Mouse (Mus musculus): Measurements from ENCODE around the gene Inpp4a. TPM values are rescaled to one million over a fixed set of nuclear protein-coding genes. Genes with fewer than 3 reads are reported as not detected.

Inpp4a gene
- polyA plus RNA-seq, 1 experiment: 4.9 TPM

DNA sequence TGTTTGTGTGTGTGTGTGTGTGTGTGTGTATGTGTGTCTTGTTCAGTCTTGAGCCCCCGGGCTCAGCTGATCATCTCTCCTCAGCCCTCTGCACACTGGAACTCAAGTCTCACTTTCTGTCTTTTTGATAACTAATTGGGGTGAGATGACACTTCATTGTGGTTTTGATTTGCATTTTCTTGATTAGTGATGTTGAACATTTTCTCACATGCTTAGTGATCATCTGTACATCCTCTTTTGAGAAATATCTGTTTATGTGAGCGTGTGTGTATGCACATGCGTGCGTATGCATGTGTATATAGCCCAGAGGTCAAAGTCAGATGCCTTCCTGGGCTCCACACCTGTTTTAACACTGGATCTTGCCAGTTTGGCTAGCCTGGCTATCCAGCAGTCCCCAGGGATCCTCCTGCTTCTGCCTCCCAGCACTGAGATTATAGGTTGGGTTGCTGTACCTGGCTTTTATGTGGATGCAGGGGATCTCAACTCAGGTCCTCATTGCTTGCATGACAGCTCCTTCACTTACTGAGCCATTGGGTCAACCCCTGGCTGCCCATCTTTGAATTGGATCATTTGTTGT lies 10.4 kb downstream of the Inpp4a start:
- no peaks in the 10 kb centered on the region for H3K27me3 ChIP-seq (ENCODE audit: control insufficient read depth, insufficient read depth, insufficient read length)
- H3K4me2 ChIP-seq (ENCODE audit: low read depth): no peak overlapping the region
- H3K4me3 ChIP-seq: no peak overlapping the region
- no peak overlapping the region for H3ac ChIP-seq (ENCODE audit: control insufficient read depth, insufficient read length)
- H3K36me3 ChIP-seq (ENCODE audit: control insufficient read depth, insufficient read depth): no peaks in the 10 kb centered on the region
- no peak for TF ChIP-seq CEBPB (IDR thresholded peaks at IDR 0.05; ENCODE audit: insufficient read depth, poor library complexity, severe bottlenecking)
- TF ChIP-seq REST (IDR thresholded peaks at IDR 0.05; ENCODE audit: insufficient read depth, insufficient read length): no peak
- TF ChIP-seq E2F4 (IDR thresholded peaks at IDR 0.05; ENCODE audit: insufficient read depth): no peak
- no peak for TF ChIP-seq SRF (IDR thresholded peaks at IDR 0.05; ENCODE audit: control insufficient read depth, insufficient read length, low read depth)
- TF ChIP-seq USF1 (IDR thresholded peaks at IDR 0.05; ENCODE audit: low read depth): no peak
- TF ChIP-seq MYOG (IDR thresholded peaks at IDR 0.05; ENCODE audit: control insufficient read depth in 1 of 3, insufficient read depth in 1 of 3, insufficient read length in 2 of 3, low read depth in 2 of 3): no peak
- TF ChIP-seq MAX (IDR thresholded peaks at IDR 0.05; ENCODE audit: low read depth): no peak
- TF ChIP-seq POLR2A (IDR thresholded peaks at IDR 0.05; ENCODE audit: insufficient read length, low read depth): no peak
- no peak for TF ChIP-seq TCF3 (IDR thresholded peaks at IDR 0.05; ENCODE audit: insufficient read length, low read depth)
- TF ChIP-seq POLR2AphosphoS2 (IDR thresholded peaks at IDR 0.05; ENCODE audit: insufficient read length, low read depth): no peak
- no peak for TF ChIP-seq TCF12 (IDR thresholded peaks at IDR 0.05; ENCODE audit: insufficient read depth, poor library complexity, severe bottlenecking)
- TF ChIP-seq MYOD1 (IDR thresholded peaks at IDR 0.05; ENCODE audit: control insufficient read depth in 1 of 3, insufficient read length in 2 of 3, low read depth in 2 of 3): no peak
- no peaks in the 10 kb centered on the region for H3K79me2 ChIP-seq (ENCODE audit: control insufficient read depth, insufficient read depth)

DNA sequence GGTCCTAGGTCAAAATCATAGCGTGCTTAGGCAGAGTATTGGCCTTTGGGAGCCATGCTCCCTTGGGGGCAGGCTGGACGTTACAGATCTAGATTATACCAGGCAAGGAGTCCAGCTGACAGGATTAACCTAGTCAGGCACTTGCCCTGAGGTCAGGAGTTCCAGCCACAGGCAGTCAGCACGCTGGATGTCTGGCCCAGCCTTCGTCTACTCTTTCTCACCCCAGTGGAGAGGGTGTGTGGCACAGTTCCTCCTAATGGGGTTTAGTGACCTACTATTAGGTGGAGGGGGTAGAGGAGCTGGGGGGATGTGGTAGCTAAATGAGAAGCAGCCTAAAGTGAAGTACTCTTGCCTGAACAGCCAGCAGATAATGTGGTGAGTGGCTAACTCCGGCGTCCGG lies 14.7 kb downstream of the Inpp4a start:
- no peak overlapping the region for H3ac ChIP-seq (ENCODE audit: control insufficient read depth, insufficient read length)
- H3K79me2 ChIP-seq (ENCODE audit: control insufficient read depth, insufficient read depth): no peaks in the 10 kb centered on the region
- no peak overlapping the region for H3K4me2 ChIP-seq (ENCODE audit: low read depth)
- no peak overlapping the region for H3K4me3 ChIP-seq
- no peaks in the 10 kb centered on the region for H3K27me3 ChIP-seq (ENCODE audit: control insufficient read depth, insufficient read depth, insufficient read length)
- no peak for TF ChIP-seq MAX (IDR thresholded peaks at IDR 0.05; ENCODE audit: low read depth)
- TF ChIP-seq POLR2A (IDR thresholded peaks at IDR 0.05; ENCODE audit: insufficient read length, low read depth): no peak
- no peak for TF ChIP-seq USF1 (IDR thresholded peaks at IDR 0.05; ENCODE audit: low read depth)
- no peaks in the 10 kb centered on the region for H3K36me3 ChIP-seq (ENCODE audit: control insufficient read depth, insufficient read depth)

DNA sequence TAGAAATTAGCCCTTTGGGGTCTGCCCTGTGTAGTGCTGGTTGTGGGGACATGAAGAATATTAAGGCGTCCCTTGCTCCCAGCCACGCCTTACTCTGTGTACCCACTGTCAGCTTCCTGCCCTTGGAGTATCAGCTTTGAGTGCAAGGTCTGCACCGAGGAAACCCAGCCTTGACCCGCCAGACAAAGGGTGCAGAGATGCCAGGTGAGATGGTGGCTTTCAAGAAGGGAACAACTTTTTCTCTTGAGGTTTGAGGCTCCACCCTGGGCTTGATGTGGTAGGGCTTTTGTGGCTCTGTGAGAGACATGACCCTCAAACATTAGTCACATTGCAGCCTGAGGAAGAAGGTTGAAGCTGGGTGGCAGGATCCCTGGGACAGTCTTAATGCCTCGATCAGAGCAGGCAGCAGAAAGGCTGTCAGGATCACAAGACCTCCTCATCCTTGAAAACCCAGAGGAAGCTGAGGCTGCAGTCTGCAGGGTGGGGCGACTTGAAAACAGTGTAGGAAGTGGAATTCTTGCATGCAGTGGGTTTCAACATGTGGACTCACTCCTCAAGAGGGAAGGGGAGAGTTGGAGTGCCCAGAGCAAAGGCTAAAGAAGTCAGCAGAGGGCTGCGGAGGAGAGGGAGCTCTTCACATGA lies 18.1 kb downstream of the Inpp4a start:
- Histone ChIP-seq H3K36me3 (ENCODE audit: control insufficient read depth, insufficient read depth) (no peaks in the 10 kb centered on the region), H3K27me3 (ENCODE audit: control insufficient read depth, insufficient read depth, insufficient read length) (no peaks in the 10 kb centered on the region), H3K79me2 (ENCODE audit: control insufficient read depth, insufficient read depth) (no peaks in the 10 kb centered on the region), H3K4me2 (ENCODE audit: low read depth) (no peak overlapping the region), H3ac (ENCODE audit: control insufficient read depth, insufficient read length) (no peak overlapping the region), H3K4me3 (no peak overlapping the region)
- no peak for TF ChIP-seq CEBPB (IDR thresholded peaks at IDR 0.05; ENCODE audit: insufficient read depth, poor library complexity, severe bottlenecking)
- no peak for TF ChIP-seq POLR2AphosphoS2 (IDR thresholded peaks at IDR 0.05; ENCODE audit: insufficient read length, low read depth)

DNA sequence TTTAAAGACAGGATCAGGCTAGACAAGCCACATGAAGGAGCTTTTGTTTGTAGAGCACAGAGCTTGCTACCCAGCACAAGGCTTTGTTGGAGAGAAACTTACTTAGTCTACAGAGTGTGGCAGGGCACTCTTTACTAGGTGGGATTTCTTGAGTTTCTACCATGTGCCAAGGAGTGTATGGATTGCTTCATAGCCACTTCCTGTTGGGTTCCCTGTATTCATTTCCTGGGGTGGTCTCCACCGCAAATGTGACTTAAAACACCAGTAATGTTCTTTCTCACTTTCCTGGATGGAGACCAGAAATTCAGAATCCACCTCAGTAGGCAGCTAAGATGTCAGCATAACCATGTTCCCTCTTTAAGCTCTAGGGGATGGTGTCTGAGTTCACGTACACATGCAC lies 18.9 kb downstream of the Inpp4a start:
- no peak for TF ChIP-seq TCF12 (IDR thresholded peaks at IDR 0.05; ENCODE audit: insufficient read depth, poor library complexity, severe bottlenecking)
- no peak for TF ChIP-seq TCF3 (IDR thresholded peaks at IDR 0.05; ENCODE audit: insufficient read length, low read depth)
- no peak for TF ChIP-seq REST (IDR thresholded peaks at IDR 0.05; ENCODE audit: insufficient read depth, insufficient read length)
- no peak for TF ChIP-seq CEBPB (IDR thresholded peaks at IDR 0.05; ENCODE audit: insufficient read depth, poor library complexity, severe bottlenecking)
- no peak for TF ChIP-seq MAX (IDR thresholded peaks at IDR 0.05; ENCODE audit: low read depth)
- no peak for TF ChIP-seq POLR2A (IDR thresholded peaks at IDR 0.05; ENCODE audit: insufficient read length, low read depth)
- TF ChIP-seq E2F4 (IDR thresholded peaks at IDR 0.05; ENCODE audit: insufficient read depth): no peak
- TF ChIP-seq POLR2AphosphoS2 (IDR thresholded peaks at IDR 0.05; ENCODE audit: insufficient read length, low read depth): no peak
- no peak for TF ChIP-seq MYOG (IDR thresholded peaks at IDR 0.05; ENCODE audit: control insufficient read depth in 1 of 3, insufficient read depth in 1 of 3, insufficient read length in 2 of 3, low read depth in 2 of 3)
- TF ChIP-seq SRF (IDR thresholded peaks at IDR 0.05; ENCODE audit: control insufficient read depth, insufficient read length, low read depth): no peak
- TF ChIP-seq MYOD1 (IDR thresholded peaks at IDR 0.05; ENCODE audit: control insufficient read depth in 1 of 3, insufficient read length in 2 of 3, low read depth in 2 of 3): no peak
- no peak for TF ChIP-seq USF1 (IDR thresholded peaks at IDR 0.05; ENCODE audit: low read depth)
- no peak overlapping the region for H3K4me3 ChIP-seq

DNA sequence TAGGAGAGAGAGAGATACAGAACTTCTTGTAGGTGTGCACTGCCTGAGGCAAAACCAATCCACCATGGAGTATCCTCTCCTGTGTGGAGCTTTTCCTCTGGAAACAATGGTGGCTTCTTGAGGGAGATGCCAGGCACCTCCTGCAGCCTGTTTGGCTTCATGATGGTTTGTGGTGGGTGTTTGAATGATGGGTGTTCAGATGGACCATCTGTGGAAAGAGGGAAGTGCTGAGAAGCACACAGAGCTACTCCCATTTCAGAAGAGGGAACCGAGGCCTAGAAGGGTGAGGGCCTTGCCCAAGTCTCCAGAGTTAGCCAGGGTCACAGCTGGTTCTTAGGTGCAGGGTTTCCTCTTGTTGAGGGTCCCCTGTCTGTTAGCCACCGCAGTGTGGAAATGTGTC lies 23.0 kb downstream of the Inpp4a start:
- no peaks in the 10 kb centered on the region for H3K36me3 ChIP-seq (ENCODE audit: control insufficient read depth, insufficient read depth)
- H3K27me3 ChIP-seq (ENCODE audit: control insufficient read depth, insufficient read depth, insufficient read length): no peaks in the 10 kb centered on the region
- H3K4me2 ChIP-seq (ENCODE audit: low read depth): no peak overlapping the region
- no peak overlapping the region for H3ac ChIP-seq (ENCODE audit: control insufficient read depth, insufficient read length)
- H3K79me2 ChIP-seq (ENCODE audit: control insufficient read depth, insufficient read depth): no peaks in the 10 kb centered on the region
- H3K4me3 ChIP-seq: no peak overlapping the region
- TF ChIP-seq USF1 (IDR thresholded peaks at IDR 0.05; ENCODE audit: low read depth): no peak

More for the DNA sequence above, 18.9 kb downstream of the Inpp4a start:
- Histone ChIP-seq H3ac (ENCODE audit: control insufficient read depth, insufficient read length) (no peak overlapping the region), H3K4me2 (ENCODE audit: low read depth) (no peak overlapping the region), H3K27me3 (ENCODE audit: control insufficient read depth, insufficient read depth, insufficient read length) (no peaks in the 10 kb centered on the region), H3K79me2 (ENCODE audit: control insufficient read depth, insufficient read depth) (no peaks in the 10 kb centered on the region), H3K36me3 (ENCODE audit: control insufficient read depth, insufficient read depth) (no peaks in the 10 kb centered on the region)

Measured in myocyte (in vitro differentiated cells).